Mouse (Mus musculus) G1E (cell line): Measurements from ENCODE around the gene Hif3a.

Experiments
- CTCF ChIP-seq: IDR thresholded peaks from 2 replicates; pipeline ENCODE4 v1.5.1; 2012; ENCODE audit warnings: low read depth, low read length, inconsistent platforms, mixed read lengths
- GATA1 ChIP-seq: IDR thresholded peaks from 2 replicates; pipeline ENCODE4 v1.6.1; 2012; ENCODE audit warnings: borderline replicate concordance, low read length, inconsistent platforms, mixed read lengths

DNA sequence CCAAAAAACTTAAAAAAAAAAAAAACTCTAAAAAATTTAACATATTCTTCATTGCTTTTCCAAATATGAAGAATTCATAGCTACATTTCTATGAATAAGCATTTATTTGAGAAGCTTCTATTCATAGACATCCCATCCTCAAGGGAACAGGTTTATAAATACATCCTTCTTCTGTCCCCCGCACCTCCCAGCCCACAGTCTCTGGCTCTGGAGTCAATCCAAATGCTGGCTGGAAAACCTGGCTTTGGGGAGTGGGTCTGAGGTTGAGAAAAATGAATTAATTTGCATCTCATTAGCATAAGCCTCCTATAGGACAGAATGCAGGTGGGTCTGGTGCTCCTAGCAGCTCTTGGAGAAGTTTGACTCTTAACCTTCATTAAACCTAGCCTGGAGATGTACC is 16.5 kb downstream of the Hif3a start:
- TF ChIP-seq CTCF, result no peak
- no peak for TF ChIP-seq GATA1
